Mouse (Mus musculus) myocyte (in vitro differentiated cells): ENCODE data around the gene Chd1l. TPM values are rescaled to one million over a fixed set of nuclear protein-coding genes. Genes with fewer than 3 reads are reported as not detected.

Source experiments
- H3K27me3 ChIP-seq: one replicate; pipeline ENCODE4 v1.6.1; 2011; ENCODE audit not compliant: control insufficient read depth, insufficient read depth, insufficient read length
- H3K36me3 ChIP-seq: one replicate; pipeline ENCODE4 v1.6.1; 2011; ENCODE audit not compliant: control insufficient read depth, insufficient read depth
- H3K4me2 ChIP-seq: one replicate; pipeline ENCODE4 v1.6.1; 2011; ENCODE audit warnings: low read depth, control low read depth
- H3K4me3 ChIP-seq: one replicate; pipeline ENCODE4 v1.5.1; 2011; ENCODE audit warnings: mild to moderate bottlenecking, control low read depth, moderate library complexity
- H3K79me2 ChIP-seq: one replicate; pipeline ENCODE4 v1.6.1; 2011; ENCODE audit not compliant: control insufficient read depth, insufficient read depth
- H3ac ChIP-seq: one replicate; pipeline ENCODE4 v1.6.1; 2011; ENCODE audit not compliant: control insufficient read depth, insufficient read length
- CEBPB ChIP-seq: IDR thresholded peaks from 2 replicates; pipeline ENCODE4 v1.6.1; 2011; ENCODE audit warnings: mild to moderate bottlenecking, moderate library complexity; ENCODE audit not compliant: poor library complexity, insufficient read depth, severe bottlenecking
- E2F4 ChIP-seq: IDR thresholded peaks from one replicate; pipeline ENCODE4 v1.6.1; 2011; ENCODE audit warnings: mild to moderate bottlenecking, control low read depth, moderate library complexity; ENCODE audit not compliant: insufficient read depth
- MAX ChIP-seq: IDR thresholded peaks from one replicate; pipeline ENCODE4 v1.6.1; 2011; ENCODE audit warnings: low read depth, mild to moderate bottlenecking, control low read depth
- MYOD1 ChIP-seq, 3 experiments: IDR thresholded peaks; one replicate each; pipeline ENCODE4 v1.6.1; 2011; ENCODE audit warnings: control low read depth in 2 of 3, low read depth in 2 of 3, mild to moderate bottlenecking in 2 of 3, moderate library complexity in 1 of 3; ENCODE audit not compliant: insufficient read length in 2 of 3, control insufficient read depth in 1 of 3
- MYOG ChIP-seq, 3 experiments: IDR thresholded peaks; one replicate each; pipeline ENCODE4 v1.6.1; 2011; ENCODE audit warnings: control low read depth in 2 of 3, low read depth in 2 of 3, mild to moderate bottlenecking in 2 of 3; ENCODE audit not compliant: insufficient read length in 2 of 3, control insufficient read depth in 1 of 3, insufficient read depth in 1 of 3
- POLR2A ChIP-seq: IDR thresholded peaks from one replicate; pipeline ENCODE4 v1.6.1; 2011; ENCODE audit warnings: low read depth, mild to moderate bottlenecking, control low read depth, moderate library complexity; ENCODE audit not compliant: insufficient read length
- POLR2AphosphoS2 ChIP-seq: IDR thresholded peaks from one replicate; pipeline ENCODE4 v1.6.1; 2011; ENCODE audit warnings: low read depth, control low read depth; ENCODE audit not compliant: insufficient read length
- REST ChIP-seq: IDR thresholded peaks from one replicate; pipeline ENCODE4 v1.6.1; 2011; ENCODE audit warnings: mild to moderate bottlenecking, control low read depth, moderate library complexity; ENCODE audit not compliant: insufficient read depth, insufficient read length
- SRF ChIP-seq: IDR thresholded peaks from one replicate; pipeline ENCODE4 v1.6.1; 2011; ENCODE audit warnings: low read depth; ENCODE audit not compliant: control insufficient read depth, insufficient read length
- TCF12 ChIP-seq: IDR thresholded peaks from one replicate; pipeline ENCODE4 v1.6.1; 2011; ENCODE audit warnings: mild to moderate bottlenecking, control low read depth; ENCODE audit not compliant: poor library complexity, insufficient read depth, severe bottlenecking
- TCF3 ChIP-seq: IDR thresholded peaks from one replicate; pipeline ENCODE4 v1.6.1; 2011; ENCODE audit warnings: low read depth, control low read depth; ENCODE audit not compliant: insufficient read length
- USF1 ChIP-seq: IDR thresholded peaks from one replicate; pipeline ENCODE4 v1.6.1; 2011; ENCODE audit warnings: low read depth, mild to moderate bottlenecking, control low read depth, moderate library complexity
- polyA plus RNA-seq: library from polyadenylated mRNA; unstranded; fragments of >200 nt; fragmentation: generic; extraction: Trizol; gene quantifications from one replicate; pipeline ENCODE4 v1.2.1, GENCODE M21; 2012; ENCODE audit warnings: missing spikeins

Gene Chd1l
- polyA plus RNA-seq, 1 experiment = 3.3 TPM

DNA sequence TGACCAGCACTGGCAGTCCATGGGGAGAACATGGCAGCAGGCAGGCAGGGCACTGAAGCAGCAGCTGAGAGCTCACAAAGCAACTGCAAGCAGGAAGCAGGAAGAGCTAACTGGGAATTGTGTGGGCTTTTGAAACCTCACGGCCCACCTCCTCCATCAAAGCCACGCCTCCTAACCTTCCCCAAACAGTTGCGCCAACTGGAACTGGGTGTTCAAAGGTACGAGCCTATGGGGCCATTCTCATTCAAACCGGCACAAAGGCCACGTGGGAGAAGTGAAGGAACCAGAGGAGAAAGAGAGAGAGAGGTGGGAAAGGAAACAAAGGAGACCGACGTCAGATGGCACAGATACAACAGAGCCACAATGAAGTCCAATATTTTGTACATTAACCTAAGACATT is 63.8 kb downstream of the Chd1l start:
- Histone ChIP-seq H3K79me2 (no peaks in the 10 kb centered on the region), H3ac (no peak overlapping the region), H3K27me3 (no peaks in the 10 kb centered on the region), H3K4me3 (no peak overlapping the region), H3K4me2 (no peak overlapping the region), H3K36me3 (no peaks in the 10 kb centered on the region)
- no peak for TF ChIP-seq MAX
- TF ChIP-seq USF1 = no peak

- H3K36me3 ChIP-seq = no peaks in the 10 kb centered on the region
- TF ChIP-seq POLR2A (no peak), MAX (no peak), USF1 (no peak), SRF (no peak)
- H3ac ChIP-seq = no peak overlapping the region
- no peak overlapping the region for H3K4me3 ChIP-seq
- no peaks in the 10 kb centered on the region for H3K79me2 ChIP-seq
- no peak overlapping the region for H3K4me2 ChIP-seq
- H3K27me3 ChIP-seq = no peaks in the 10 kb centered on the region
These were observed 69.8 kb downstream of the Chd1l start for GRCm38 (mm10) chr3:97540171-97540570.

DNA sequence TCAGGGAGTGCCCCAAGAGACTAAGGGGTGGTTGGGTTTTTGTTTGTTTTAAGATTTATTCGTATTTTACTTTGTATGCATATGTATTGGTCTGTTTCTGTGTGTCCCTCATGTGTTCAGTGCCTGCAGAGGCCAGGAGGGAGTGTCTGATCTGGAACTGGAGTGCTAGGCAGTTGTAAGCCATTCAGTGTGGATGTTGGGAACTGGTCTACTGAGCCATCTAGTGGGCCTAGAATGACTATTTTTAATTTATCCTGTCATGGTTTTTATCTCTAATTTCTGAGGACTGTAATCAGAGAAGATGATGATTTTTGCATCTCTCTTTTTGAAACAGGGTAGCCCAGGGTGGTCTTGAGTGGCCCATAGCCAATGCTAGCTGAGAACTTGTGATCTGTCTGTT is 71.4 kb downstream of the Chd1l start:
- Histone ChIP-seq H3K27me3 (no peaks in the 10 kb centered on the region), H3K4me3 (no peak overlapping the region), H3K36me3 (no peaks in the 10 kb centered on the region), H3K4me2 (no peak overlapping the region), H3ac (no peak overlapping the region), H3K79me2 (no peaks in the 10 kb centered on the region)
- no peak for TF ChIP-seq MYOD1 (IDR thresholded peaks at IDR 0.05; ENCODE audit: control insufficient read depth in 1 of 3, insufficient read length in 2 of 3, low read depth in 2 of 3)
- no peak for TF ChIP-seq TCF12
- TF ChIP-seq MYOG (IDR thresholded peaks at IDR 0.05; ENCODE audit: control insufficient read depth in 1 of 3, insufficient read depth in 1 of 3, insufficient read length in 2 of 3, low read depth in 2 of 3) = no peak
- TF ChIP-seq SRF = no peak
- no peak for TF ChIP-seq TCF3
- no peak for TF ChIP-seq POLR2A
- TF ChIP-seq MAX = no peak
- TF ChIP-seq USF1 = no peak
- TF ChIP-seq CEBPB = no peak

GRCm38 (mm10) chr3:97537006-97537405 is 73.0 kb downstream of the Chd1l start:
- Histone ChIP-seq H3ac (no peak overlapping the region), H3K36me3 (no peaks in the 10 kb centered on the region), H3K27me3 (no peaks in the 10 kb centered on the region), H3K4me3 (no peak overlapping the region), H3K4me2 (no peak overlapping the region), H3K79me2 (no peaks in the 10 kb centered on the region)
- TF ChIP-seq POLR2AphosphoS2 = no peak
- no peak for TF ChIP-seq TCF3
- TF ChIP-seq E2F4 = no peak
- TF ChIP-seq MYOD1 (IDR thresholded peaks at IDR 0.05; ENCODE audit: control insufficient read depth in 1 of 3, insufficient read length in 2 of 3, low read depth in 2 of 3) = no peak

DNA sequence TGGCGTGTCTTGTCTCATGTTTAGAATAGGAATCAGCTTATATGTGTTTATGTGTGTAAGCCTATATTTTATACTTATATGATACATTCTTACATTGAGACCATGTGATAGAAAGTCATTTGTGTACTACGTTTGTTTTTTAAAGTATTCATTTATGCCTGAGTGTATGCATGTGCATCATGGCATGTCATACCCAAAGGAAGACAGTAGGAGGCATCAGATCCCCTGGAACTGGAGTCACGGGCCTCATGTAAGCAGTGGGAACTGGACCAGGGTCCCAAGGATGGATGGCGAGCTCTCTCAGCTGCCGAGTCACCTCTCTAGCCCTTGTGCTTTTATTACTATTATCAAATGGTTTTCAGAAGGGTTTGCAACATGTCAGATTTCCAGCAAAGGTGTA is 74.3 kb downstream of the Chd1l start:
- H3K36me3 ChIP-seq = no peaks in the 10 kb centered on the region
- no peak overlapping the region for H3K4me2 ChIP-seq
- no peak overlapping the region for H3K4me3 ChIP-seq
- no peaks in the 10 kb centered on the region for H3K79me2 ChIP-seq
- H3ac ChIP-seq = no peak overlapping the region
- H3K27me3 ChIP-seq = no peaks in the 10 kb centered on the region
- TF ChIP-seq TCF12 (no peak), MYOG (IDR thresholded peaks at IDR 0.05; ENCODE audit: control insufficient read depth in 1 of 3, insufficient read depth in 1 of 3, insufficient read length in 2 of 3, low read depth in 2 of 3) (no peak), SRF (no peak), POLR2A (no peak), MYOD1 (IDR thresholded peaks at IDR 0.05; ENCODE audit: control insufficient read depth in 1 of 3, insufficient read length in 2 of 3, low read depth in 2 of 3) (no peak), MAX (no peak), TCF3 (no peak), CEBPB (no peak), REST (no peak), E2F4 (no peak), POLR2AphosphoS2 (no peak), USF1 (no peak)

DNA sequence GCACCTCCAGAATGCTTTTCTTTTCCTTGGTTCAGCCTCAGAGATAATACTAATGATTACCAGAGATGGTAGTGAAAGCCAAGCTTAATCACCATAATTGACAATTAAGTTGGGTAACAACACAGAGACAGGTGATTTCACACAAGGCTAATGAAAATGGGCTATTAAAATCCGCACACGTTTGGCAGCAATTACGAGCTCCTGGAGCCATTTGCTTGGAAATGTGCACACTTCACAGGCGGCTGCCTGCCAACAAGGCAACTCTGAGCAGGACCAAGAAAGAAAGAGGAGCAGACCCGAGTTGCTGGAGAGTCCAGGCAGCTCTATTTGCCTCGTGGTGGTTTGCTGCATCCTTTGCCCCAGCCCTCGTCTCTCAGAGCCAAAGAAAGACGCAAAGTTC is 84.5 kb downstream of the Chd1l start:
- Histone ChIP-seq H3K27me3 (no peaks in the 10 kb centered on the region), H3K4me2 (no peak overlapping the region), H3ac (no peak overlapping the region), H3K4me3 (no peak overlapping the region), H3K36me3 (no peaks in the 10 kb centered on the region), H3K79me2 (no peaks in the 10 kb centered on the region)
- no peak for TF ChIP-seq POLR2AphosphoS2
- no peak for TF ChIP-seq REST
- TF ChIP-seq POLR2A = no peak
- no peak for TF ChIP-seq MAX
- TF ChIP-seq TCF3 = no peak
- TF ChIP-seq MYOG (IDR thresholded peaks at IDR 0.05; ENCODE audit: control insufficient read depth in 1 of 3, insufficient read depth in 1 of 3, insufficient read length in 2 of 3, low read depth in 2 of 3) = no peak
- no peak for TF ChIP-seq CEBPB
- TF ChIP-seq SRF = no peak
- TF ChIP-seq E2F4 = no peak
